Mouse (Mus musculus) hindbrain, embryonic 13.5 days (tissue): ENCODE measurements at regions not wholly inside any gene's neighbourhood (a gene's known extent, or its start where the extent isn't known, plus 50 kb on each side); places are given as distances from the start of the nearest gene placed in this dataset.

Source experiments
- ATAC-seq: fragments of 200-750 bp; cut with Nextera tagmentation; 2 replicates; pipeline ENCODE4 v1.8.0; 2017; ENCODE audit warnings: moderate TSS enrichment; ENCODE audit not compliant: low FRiP score
- H3K27ac ChIP-seq: fragments of 300-500 bp; sonication (generic); 2 replicates; pipeline ENCODE4 v1.5.1; 2015; ENCODE audit warnings: inconsistent platforms, mild to moderate bottlenecking, moderate library complexity
- H3K27me3 ChIP-seq: fragments of 300-500 bp; sonication (generic); 2 replicates; pipeline ENCODE4 v1.6.1; 2015; ENCODE audit warnings: mild to moderate bottlenecking, inconsistent platforms
- H3K36me3 ChIP-seq: fragments of 300-500 bp; sonication (generic); 2 replicates; pipeline ENCODE4 v1.6.1; 2015; ENCODE audit warnings: mild to moderate bottlenecking, inconsistent platforms
- H3K4me1 ChIP-seq: fragments of 300-500 bp; sonication (generic); replicated peaks from 2 replicates; pipeline ENCODE4 v1.6.1; 2015; ENCODE audit warnings: inconsistent platforms
- H3K4me2 ChIP-seq: fragments of 300-500 bp; sonication (generic); 2 replicates; pipeline ENCODE4 v1.6.1; 2015; ENCODE audit warnings: inconsistent platforms, mild to moderate bottlenecking, moderate library complexity
- H3K4me3 ChIP-seq: fragments of 300-500 bp; sonication (generic); 2 replicates; pipeline ENCODE4 v1.5.1; 2015; ENCODE audit warnings: mild to moderate bottlenecking, inconsistent platforms
- H3K9ac ChIP-seq: fragments of 300-500 bp; sonication (generic); 2 replicates; pipeline ENCODE4 v1.6.1; 2015; ENCODE audit warnings: mild to moderate bottlenecking, inconsistent platforms
- H3K9me3 ChIP-seq: fragments of 300-500 bp; sonication (generic); 2 replicates; pipeline ENCODE4 v1.6.1; 2016; ENCODE audit warnings: inconsistent platforms
- WGBS: fragments of 180-500 bp; shearing (Covaris S2); methylation state at CpG from one replicate; pipeline ENCODE4 v1.1.7; 2015; 5-methylcytosine and 5-hydroxymethylcytosine counted together

DNA sequence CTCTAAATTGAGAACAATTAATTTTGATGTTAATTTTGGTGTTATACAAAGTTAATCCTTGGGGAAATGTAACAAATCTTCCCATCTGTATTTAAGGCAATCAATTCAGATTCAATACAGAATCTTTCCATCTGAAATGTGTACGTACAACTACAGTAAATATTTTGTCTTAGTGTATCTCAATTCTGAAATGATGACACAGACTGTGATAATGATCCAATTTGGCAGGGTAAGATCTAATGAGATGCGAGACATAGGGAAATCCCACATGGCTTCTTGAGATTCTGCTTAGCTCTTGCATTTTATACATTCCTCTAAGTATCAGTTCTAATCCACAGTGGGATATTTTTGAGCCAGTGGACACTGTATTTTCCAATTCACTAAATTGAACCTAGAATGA lies 362.3 kb upstream of the Gnpda2 start:
- WGBS = 79% methylated on average over 2 of the region's 2 CpGs

GRCm38 (mm10) chr5:69931476-69931875 lies 339.3 kb upstream of the Gnpda2 start:
- H3K9me3 ChIP-seq = no peaks in the 10 kb centered on the region
- ATAC-seq = peak; percentile 28; the same call in 1 of the 2 replicates
- H3K27me3 ChIP-seq = no peaks in the 10 kb centered on the region
- WGBS = 89% methylated on average over 2 of the region's 2 CpGs
- H3K4me1 ChIP-seq = no peaks in the 10 kb centered on the region
- H3K9ac ChIP-seq = no peak overlapping the region
- no peaks in the 10 kb centered on the region for H3K36me3 ChIP-seq
- H3K4me2 ChIP-seq = no peak overlapping the region
- H3K27ac ChIP-seq = no peak overlapping the region
- no peak overlapping the region for H3K4me3 ChIP-seq

More for the DNA sequence above, 362.3 kb upstream of the Gnpda2 start:
- Histone ChIP-seq H3K27me3 (no peaks in the 10 kb centered on the region), H3K9ac (no peak overlapping the region), H3K27ac (no peak overlapping the region), H3K36me3 (no peaks in the 10 kb centered on the region), H3K9me3 (no peaks in the 10 kb centered on the region), H3K4me3 (no peak overlapping the region), H3K4me2 (no peak overlapping the region), H3K4me1 (no peaks in the 10 kb centered on the region)
- ATAC-seq = no peak
